Mouse (Mus musculus) T-helper 1 cell (primary cell): ENCODE data around the gene Desi1.

ENCODE experiments used
- in situ Hi-C: fragments of 300-600 bp; cut with MboI, MseI; formaldehyde crosslinking; loops from one replicate; pipeline ENCODE4 v1.15.1; 2025; ENCODE audit warnings: high pct_unique_total_duplicates

Desi1 gene

GRCm38 (mm10) chr15:81968447-81968846 lies 65.2 kb downstream of the Desi1 start:
- in situ Hi-C loops: no loop called here

GRCm38 (mm10) chr15:81967821-81968220 lies 65.8 kb downstream of the Desi1 start:
- in situ Hi-C loops: no loop called here

GRCm38 (mm10) chr15:81966062-81966829 lies 67.4 kb downstream of the Desi1 start:
- in situ Hi-C loops: no loop called here

GRCm38 (mm10) chr15:81964980-81965545 lies 68.6 kb downstream of the Desi1 start:
- in situ Hi-C loops: loop anchor here (5.0 kb wide), 1 partner anchor 62 kb away; no protein-coding TSS in a partner anchor

GRCm38 (mm10) chr15:81964262-81964661 lies 69.4 kb downstream of the Desi1 start:
- in situ Hi-C loops: loop anchor here (5.0 kb wide), 1 partner anchor 63 kb away; no protein-coding TSS in a partner anchor

- in situ Hi-C loops: loop anchor here (5.0 kb wide), 1 partner anchor 66 kb away; no protein-coding TSS in a partner anchor
Measured at GRCm38 (mm10) chr15:81961078-81961451, 72.6 kb downstream of the Desi1 start.

- in situ Hi-C loops: loop anchor here (5.0 kb wide), 1 partner anchor 67 kb away; no protein-coding TSS in a partner anchor
Measured at GRCm38 (mm10) chr15:81960171-81961077, 73.2 kb downstream of the Desi1 start, which contains the start of gene Pmm1. Gene Pmm1, minus strand, starts transcription at chr15:81960930.

GRCm38 (mm10) chr15:81958906-81959305 lies 74.8 kb downstream of the Desi1 start:
- in situ Hi-C loops: no loop called here

GRCm38 (mm10) chr15:81957598-81957997 lies 76.1 kb downstream of the Desi1 start:
- in situ Hi-C loops: no loop called here

- in situ Hi-C loops: no loop called here
Measured at GRCm38 (mm10) chr15:81956457-81956856, 77.2 kb downstream of the Desi1 start.

- in situ Hi-C loops: no loop called here
Measured at GRCm38 (mm10) chr15:81955414-81955813, 78.2 kb downstream of the Desi1 start.

GRCm38 (mm10) chr15:81954716-81955115 lies 78.9 kb downstream of the Desi1 start:
- in situ Hi-C loops: loop anchor here (5.0 kb wide), 1 partner anchor 38 kb away; no protein-coding TSS in a partner anchor

GRCm38 (mm10) chr15:81954151-81954583 lies 79.5 kb downstream of the Desi1 start:
- in situ Hi-C loops: loop anchor here (5.0 kb wide), 1 partner anchor 38 kb away; no protein-coding TSS in a partner anchor

GRCm38 (mm10) chr15:81952310-81952709 lies 81.4 kb downstream of the Desi1 start:
- in situ Hi-C loops: loop anchor here (5.0 kb wide), 1 partner anchor 40 kb away; no protein-coding TSS in a partner anchor

GRCm38 (mm10) chr15:81951159-81951558 lies 82.5 kb downstream of the Desi1 start:
- in situ Hi-C loops: loop anchor here (5.0 kb wide), 1 partner anchor 41 kb away; no protein-coding TSS in a partner anchor

GRCm38 (mm10) chr15:81950716-81951115 lies 82.9 kb downstream of the Desi1 start:
- in situ Hi-C loops: loop anchor here (5.0 kb wide), 1 partner anchor 42 kb away; no protein-coding TSS in a partner anchor

GRCm38 (mm10) chr15:81949476-81950131 lies 84.1 kb downstream of the Desi1 start:
- in situ Hi-C loops: loop anchor here (5.0 kb wide), 1 partner anchor 43 kb away; no protein-coding TSS in a partner anchor

- in situ Hi-C loops: no loop called here
Measured at GRCm38 (mm10) chr15:81949076-81949475, 84.6 kb downstream of the Desi1 start.

- in situ Hi-C loops: no loop called here
Measured at GRCm38 (mm10) chr15:81943176-81943749, 90.4 kb downstream of the Desi1 start.
